Mouse (Mus musculus) limb, embryonic 14.5 days (tissue): Measurements from ENCODE around the gene Klhl31. TPM values are rescaled to one million over a fixed set of nuclear protein-coding genes. Genes with fewer than 3 reads are reported as not detected.

Experiments
- ATAC-seq: fragments of 200-750 bp; cut with Nextera tagmentation; 2 replicates; pipeline ENCODE4 v1.8.0; 2017; ENCODE audit warnings: low read depth, moderate number of reproducible peaks, moderate TSS enrichment; ENCODE audit not compliant: low FRiP score
- DNase-seq: peaks from one replicate; pipeline ENCODE4 v3.0.0-alpha.2; 2015; ENCODE audit warnings: low spot score
- H3K27ac ChIP-seq: fragments of 300-500 bp; sonication (generic); replicated peaks from 2 replicates; pipeline ENCODE4 v1.5.1; 2014; ENCODE audit warnings: low read depth, mild to moderate bottlenecking, low read length, moderate library complexity, mixed read lengths
- H3K27me3 ChIP-seq: fragments of 300-500 bp; sonication (generic); 2 replicates; pipeline ENCODE4 v1.6.1; 2014; ENCODE audit warnings: low read length, mixed read lengths; ENCODE audit not compliant: control insufficient read depth, insufficient read depth
- H3K36me3 ChIP-seq: fragments of 300-500 bp; sonication (generic); 2 replicates; pipeline ENCODE4 v1.6.1; 2014; ENCODE audit warnings: mild to moderate bottlenecking, low read length, moderate library complexity, mixed read lengths; ENCODE audit not compliant: control insufficient read depth, insufficient read depth
- H3K4me1 ChIP-seq: fragments of 300-500 bp; sonication (generic); 2 replicates; pipeline ENCODE4 v1.6.1; 2014; ENCODE audit warnings: antibody characterized with exemption, low read length, mixed read lengths; ENCODE audit not compliant: control insufficient read depth, insufficient read depth
- H3K4me2 ChIP-seq: fragments of 300-500 bp; sonication (generic); replicated peaks from 2 replicates; pipeline ENCODE4 v1.6.1; 2014; ENCODE audit warnings: low read depth, mild to moderate bottlenecking, low read length, moderate library complexity; ENCODE audit not compliant: severe bottlenecking
- H3K4me3 ChIP-seq: fragments of 300-500 bp; sonication (generic); replicated peaks from 2 replicates; pipeline ENCODE4 v1.5.1; 2014; ENCODE audit warnings: low read length
- H3K9ac ChIP-seq: fragments of 300-500 bp; sonication (generic); 2 replicates; pipeline ENCODE4 v1.6.1; 2014; ENCODE audit warnings: mild to moderate bottlenecking, low read depth, low read length, moderate library complexity; ENCODE audit not compliant: severe bottlenecking
- H3K9me3 ChIP-seq: fragments of 300-500 bp; sonication (generic); 2 replicates; pipeline ENCODE4 v1.6.1; 2016; ENCODE audit warnings: low read length; ENCODE audit not compliant: control insufficient read depth
- POLR2A ChIP-seq: fragments of 200-500 bp; IDR thresholded peaks from 2 replicates; pipeline ENCODE4 v1.8.0; 2012; ENCODE audit warnings: inconsistent platforms, mild to moderate bottlenecking, moderate library complexity, borderline replicate concordance; ENCODE audit not compliant: insufficient read depth, insufficient read length; ENCODE audit errors: extremely low read depth
- WGBS: fragments of 180-500 bp; shearing (Covaris S2); extraction: QIAGEN DNeasy Blood & Tissue Kit; methylation state at CpG from one replicate; pipeline ENCODE4 v1.1.7; 2014; 5-methylcytosine and 5-hydroxymethylcytosine counted together
- polyA plus RNA-seq, 2 experiments: library from polyadenylated mRNA; depleted of rRNA in 1 of 2; stranded (reverse) in 1 of 2; unstranded in 1 of 2; fragments of >200 nt; fragmentation: Nextera tagmentation in 1 of 2; extraction: Ambion mirVana in 1 of 2; gene quantifications; 2 replicates each; pipeline versions ENCODE4 v1.2.1 to v1.2.3; 2012 to 2014

Gene Klhl31
- polyA plus RNA-seq, 2 experiments, result 3.1 to 17.1 TPM

- 93% methylated on average over 1 of the region's 1 CpGs for WGBS
- DNase-seq, result no peak
- TF ChIP-seq POLR2A, result no peak
- no peaks in the 10 kb centered on the region for H3K36me3 ChIP-seq
- H3K27ac ChIP-seq, result no peak overlapping the region
- no peaks in the 10 kb centered on the region for H3K27me3 ChIP-seq
- no peak overlapping the region for H3K9ac ChIP-seq
- no peaks in the 10 kb centered on the region for H3K9me3 ChIP-seq
- H3K4me2 ChIP-seq, result no peak overlapping the region
- no peak overlapping the region for H3K4me3 ChIP-seq
- no peaks in the 10 kb centered on the region for H3K4me1 ChIP-seq
- no peak for ATAC-seq
Observed at GRCm38 (mm10) chr9:77693405-77693804, 57.1 kb downstream of the Klhl31 start.

- Histone ChIP-seq H3K27me3 (no peaks in the 10 kb centered on the region), H3K36me3 (no peaks in the 10 kb centered on the region), H3K4me1 (no peaks in the 10 kb centered on the region), H3K9me3 (no peaks in the 10 kb centered on the region), H3K4me2 (no peak overlapping the region), H3K4me3 (no peak overlapping the region), H3K9ac (no peak overlapping the region), H3K27ac (no peak overlapping the region)
- DNase-seq, result no peak
- WGBS, result 82% methylated on average over 5 of the region's 5 CpGs
- no peak for ATAC-seq
- no peak for TF ChIP-seq POLR2A
Observed at GRCm38 (mm10) chr9:77695586-77695985, 59.3 kb downstream of the Klhl31 start.

- Histone ChIP-seq H3K27me3 (no peaks in the 10 kb centered on the region), H3K4me3 (no peak overlapping the region), H3K9ac (no peak overlapping the region), H3K4me1 (no peaks in the 10 kb centered on the region), H3K27ac (no peak overlapping the region), H3K9me3 (no peaks in the 10 kb centered on the region), H3K36me3 (no peaks in the 10 kb centered on the region), H3K4me2 (no peak overlapping the region)
- no peak for ATAC-seq
- no peak for DNase-seq
- no peak for TF ChIP-seq POLR2A
- 57% methylated on average over 4 of the region's 4 CpGs for WGBS
Observed at GRCm38 (mm10) chr9:77703476-77703875, 67.2 kb downstream of the Klhl31 start.

- 70% methylated on average over 4 of the region's 4 CpGs for WGBS
- H3K4me3 ChIP-seq, result no peak overlapping the region
- DNase-seq (no peak), ATAC-seq (no peak)
- no peak overlapping the region for H3K4me2 ChIP-seq
- H3K4me1 ChIP-seq, result no peaks in the 10 kb centered on the region
- H3K9me3 ChIP-seq, result no peaks in the 10 kb centered on the region
- TF ChIP-seq POLR2A, result no peak
- no peaks in the 10 kb centered on the region for H3K36me3 ChIP-seq
- no peaks in the 10 kb centered on the region for H3K27me3 ChIP-seq
- H3K9ac ChIP-seq, result no peak overlapping the region
- no peak overlapping the region for H3K27ac ChIP-seq
Observed at GRCm38 (mm10) chr9:77704108-77704507, 67.8 kb downstream of the Klhl31 start.

GRCm38 (mm10) chr9:77706515-77706914 is 70.2 kb downstream of the Klhl31 start:
- Histone ChIP-seq H3K27me3 (no peaks in the 10 kb centered on the region), H3K9me3 (no peaks in the 10 kb centered on the region)

More at GRCm38 (mm10) chr9:77706515-77706914, 70.2 kb downstream of the Klhl31 start:
- ATAC-seq, result no peak
- no peak for DNase-seq
- Histone ChIP-seq H3K4me1 (no peaks in the 10 kb centered on the region), H3K4me2 (no peak overlapping the region), H3K4me3 (no peak overlapping the region), H3K27ac (no peak overlapping the region), H3K9ac (no peak overlapping the region), H3K36me3 (no peaks in the 10 kb centered on the region)
- TF ChIP-seq POLR2A, result no peak
- WGBS, result 80% methylated on average over 6 of the region's 6 CpGs
